Mouse (Mus musculus): ENCODE measurements around the gene Prpsap1. TPM values are rescaled to one million over a fixed set of nuclear protein-coding genes. Genes with fewer than 3 reads are reported as not detected.

The Prpsap1 gene
- polyA plus RNA-seq, 1 experiment from 2014 or later = 64.4 TPM

GRCm38 (mm10) chr11:116521143-116521542, 27.1 kb upstream of the Prpsap1 start:
- no peak overlapping the region for H3K4me3 ChIP-seq (ENCODE audit: low read depth, low read length)
- WGBS (ENCODE audit: insufficient replicate concordance) = 37% methylated on average over 3 of the region's 3 CpGs
- H3K36me3 ChIP-seq (replicated peaks; ENCODE audit: insufficient read depth, low read length) = no peaks in the 10 kb centered on the region
- peak; percentile 41; the same call in 1 of the 2 replicates for ATAC-seq
- H3K4me2 ChIP-seq (ENCODE audit: low read depth, low read length) = no peak overlapping the region
- peaks cover 12% of the 10 kb centered on the region for H3K4me1 ChIP-seq (ENCODE audit: insufficient read depth)
- no peak overlapping the region for H3K9ac ChIP-seq (replicated peaks)
- peaks cover 6% of the 10 kb centered on the region; the same call in 1 of the 2 replicates for H3K27me3 ChIP-seq (ENCODE audit: insufficient read depth, low read length)
- no peak for TF ChIP-seq CTCF (IDR thresholded peaks at IDR 0.05; ENCODE audit: low read depth)
- TF ChIP-seq EP300 (IDR thresholded peaks at IDR 0.05; ENCODE audit: low read depth) = no peak
- peak; percentile 73 for DNase-seq
- no peaks in the 10 kb centered on the region for H3K9me3 ChIP-seq (ENCODE audit: low read length)
- H3K27ac ChIP-seq (ENCODE audit: low read depth) = no peak overlapping the region

GRCm38 (mm10) chr11:116518482-116518881, 24.5 kb upstream of the Prpsap1 start:
- H3K9me3 ChIP-seq (ENCODE audit: low read length) = no peaks in the 10 kb centered on the region
- H3K36me3 ChIP-seq (replicated peaks; ENCODE audit: insufficient read depth, low read length) = no peaks in the 10 kb centered on the region
- ATAC-seq = no peak
- no peak for DNase-seq
- TF ChIP-seq EP300 (IDR thresholded peaks at IDR 0.05; ENCODE audit: low read depth) (no peak), CTCF (IDR thresholded peaks at IDR 0.05; ENCODE audit: low read depth) (no peak)
- H3K27me3 ChIP-seq (ENCODE audit: insufficient read depth, low read length) = peaks cover 11% of the 10 kb centered on the region; the same call in 1 of the 2 replicates
- H3K4me3 ChIP-seq (ENCODE audit: low read depth, low read length) = no peak overlapping the region
- no peak overlapping the region for H3K9ac ChIP-seq (replicated peaks)
- H3K4me1 ChIP-seq (ENCODE audit: insufficient read depth) = peaks cover 7% of the 10 kb centered on the region
- no peak overlapping the region for H3K4me2 ChIP-seq (ENCODE audit: low read depth, low read length)
- no peak overlapping the region for H3K27ac ChIP-seq (ENCODE audit: low read depth)
- WGBS (ENCODE audit: insufficient replicate concordance) = 51% methylated on average over 8 of the region's 8 CpGs

DNA sequence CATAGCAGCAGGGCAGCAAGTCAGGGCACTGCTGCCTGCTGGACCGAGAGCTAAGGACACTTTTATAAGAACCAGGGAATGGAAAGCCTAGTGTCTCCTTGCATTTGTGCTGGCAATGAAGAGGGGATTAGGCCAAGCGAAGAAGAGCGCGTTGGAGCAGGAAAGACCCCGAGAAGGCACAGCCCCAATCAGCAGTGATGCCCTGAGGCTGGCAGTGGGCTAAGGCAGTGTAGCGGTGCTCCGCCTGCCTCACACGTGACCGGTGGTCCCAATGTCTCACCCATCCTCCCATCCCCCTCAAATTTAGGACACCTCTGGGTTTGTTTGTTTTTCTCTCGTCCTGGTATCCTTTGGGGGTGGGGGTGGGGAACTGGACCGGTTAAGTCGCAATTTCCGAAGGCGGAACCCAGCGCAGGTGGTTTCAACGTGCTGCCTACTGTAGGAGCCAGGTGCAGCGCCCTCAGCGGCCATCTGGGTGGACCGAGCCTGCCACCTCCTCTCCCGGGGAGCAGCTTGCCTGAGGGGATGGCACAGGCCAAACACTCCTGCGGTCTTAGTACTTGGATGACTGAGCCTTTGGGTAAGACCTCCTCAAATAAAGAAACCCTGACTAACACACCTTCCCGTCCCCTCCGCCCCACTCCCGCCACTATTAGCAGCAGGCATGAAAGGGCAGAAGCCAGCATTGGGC, 21.5 kb upstream of the Prpsap1 start:
- TF ChIP-seq CTCF (IDR thresholded peaks at IDR 0.05; ENCODE audit: low read depth) (no peak; the same call in 1 of the 2 replicates), EP300 (IDR thresholded peaks at IDR 0.05; ENCODE audit: low read depth) (no peak)
- H3K4me1 ChIP-seq (ENCODE audit: insufficient read depth) = peaks cover 4% of the 10 kb centered on the region
- ATAC-seq = no peak

GRCm38 (mm10) chr11:116513531-116514038, 19.6 kb upstream of the Prpsap1 start:
- 0 out of 2 replicates have a peak, but pooled peaks cover 7% of the 10 kb centered on the region for H3K27me3 ChIP-seq (ENCODE audit: insufficient read depth, low read length)
- no peak overlapping the region for H3K27ac ChIP-seq (ENCODE audit: low read depth)
- no peak overlapping the region for H3K4me2 ChIP-seq (ENCODE audit: low read depth, low read length)
- no peak overlapping the region for H3K4me3 ChIP-seq (ENCODE audit: low read depth, low read length)
- TF ChIP-seq CTCF (IDR thresholded peaks at IDR 0.05; ENCODE audit: low read depth) (no peak), EP300 (IDR thresholded peaks at IDR 0.05; ENCODE audit: low read depth) (no peak)
- no peak for ATAC-seq
- WGBS (ENCODE audit: insufficient replicate concordance) = 71% methylated on average over 4 of the region's 4 CpGs
- H3K9me3 ChIP-seq (ENCODE audit: low read length) = no peaks in the 10 kb centered on the region; the same call in 1 of the 2 replicates
- no peak for DNase-seq
- peaks cover 4% of the 10 kb centered on the region for H3K4me1 ChIP-seq (ENCODE audit: insufficient read depth)
- H3K36me3 ChIP-seq (replicated peaks; ENCODE audit: insufficient read depth, low read length) = no peaks in the 10 kb centered on the region
- no peak overlapping the region for H3K9ac ChIP-seq (replicated peaks)

More for the DNA sequence above, 21.5 kb upstream of the Prpsap1 start:
- no peaks in the 10 kb centered on the region for H3K36me3 ChIP-seq (replicated peaks; ENCODE audit: insufficient read depth, low read length)
- H3K9ac ChIP-seq (replicated peaks) = no peak overlapping the region
- H3K9me3 ChIP-seq (ENCODE audit: low read length) = no peaks in the 10 kb centered on the region; the same call in 1 of the 2 replicates
- 36% methylated on average over 24 of the region's 24 CpGs for WGBS (ENCODE audit: insufficient replicate concordance)
- no peak overlapping the region for H3K4me3 ChIP-seq (ENCODE audit: low read depth, low read length)
- H3K4me2 ChIP-seq (ENCODE audit: low read depth, low read length) = no peak overlapping the region
- no peak overlapping the region for H3K27ac ChIP-seq (ENCODE audit: low read depth)
- DNase-seq = no peak
- H3K27me3 ChIP-seq (ENCODE audit: insufficient read depth, low read length) = peaks cover 8% of the 10 kb centered on the region; the same call in 1 of the 2 replicates

- Histone ChIP-seq H3K4me3 (ENCODE audit: low read depth, low read length) (no peak overlapping the region), H3K36me3 (replicated peaks; ENCODE audit: insufficient read depth, low read length) (no peaks in the 10 kb centered on the region), H3K4me1 (ENCODE audit: insufficient read depth) (peaks cover 4% of the 10 kb centered on the region), H3K9ac (replicated peaks) (no peak overlapping the region), H3K4me2 (ENCODE audit: low read depth, low read length) (no peak overlapping the region), H3K27ac (ENCODE audit: low read depth) (no peak overlapping the region), H3K9me3 (ENCODE audit: low read length) (no peaks in the 10 kb centered on the region; the same call in 1 of the 2 replicates), H3K27me3 (ENCODE audit: insufficient read depth, low read length) (0 out of 2 replicates have a peak, but pooled peaks cover 7% of the 10 kb centered on the region)
- no peak for DNase-seq
- WGBS (ENCODE audit: insufficient replicate concordance) = 75% methylated on average over 6 of the region's 6 CpGs
- ATAC-seq = no peak
- no peak for TF ChIP-seq EP300 (IDR thresholded peaks at IDR 0.05; ENCODE audit: low read depth)
- no peak for TF ChIP-seq CTCF (IDR thresholded peaks at IDR 0.05; ENCODE audit: low read depth)
Measured at GRCm38 (mm10) chr11:116512987-116513386, 19.0 kb upstream of the Prpsap1 start.

DNA sequence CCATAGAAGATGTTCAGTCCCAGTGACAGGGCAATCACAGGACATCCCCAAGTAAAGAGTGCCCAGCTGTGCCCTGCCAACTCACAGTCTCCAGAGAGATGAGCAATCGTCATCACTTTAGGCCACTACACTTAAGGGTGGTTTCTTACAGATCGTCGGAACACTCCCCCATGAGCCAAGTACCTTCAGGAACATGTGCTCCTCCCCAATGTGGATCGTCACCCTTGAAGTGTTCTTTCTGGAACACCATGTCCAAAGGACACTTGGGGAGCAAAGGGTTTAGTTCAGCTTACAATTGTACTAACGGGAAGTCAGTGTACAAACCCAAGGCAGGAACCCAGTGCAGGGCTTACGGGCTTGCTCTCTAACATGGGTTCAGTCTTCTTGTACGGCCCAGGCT, 18.2 kb upstream of the Prpsap1 start:
- 90% methylated on average over 7 of the region's 7 CpGs for WGBS (ENCODE audit: insufficient replicate concordance)
- ATAC-seq = no peak

More for the DNA sequence above, 18.2 kb upstream of the Prpsap1 start:
- H3K9ac ChIP-seq (replicated peaks) = no peak overlapping the region
- H3K36me3 ChIP-seq (replicated peaks; ENCODE audit: insufficient read depth, low read length) = no peaks in the 10 kb centered on the region
- no peak for DNase-seq
- TF ChIP-seq EP300 (IDR thresholded peaks at IDR 0.05; ENCODE audit: low read depth) (no peak), CTCF (IDR thresholded peaks at IDR 0.05; ENCODE audit: low read depth) (no peak)
- H3K27ac ChIP-seq (ENCODE audit: low read depth) = no peak overlapping the region
- no peak overlapping the region for H3K4me3 ChIP-seq (ENCODE audit: low read depth, low read length)
- H3K4me1 ChIP-seq (ENCODE audit: insufficient read depth) = peaks cover 4% of the 10 kb centered on the region
- 0 out of 2 replicates have a peak, but pooled peaks cover 7% of the 10 kb centered on the region for H3K27me3 ChIP-seq (ENCODE audit: insufficient read depth, low read length)
- H3K9me3 ChIP-seq (ENCODE audit: low read length) = no peaks in the 10 kb centered on the region; the same call in 1 of the 2 replicates
- no peak overlapping the region for H3K4me2 ChIP-seq (ENCODE audit: low read depth, low read length)
